ENCODE assay signal across 16 mouse cellular contexts in the genomic region with DNA sequence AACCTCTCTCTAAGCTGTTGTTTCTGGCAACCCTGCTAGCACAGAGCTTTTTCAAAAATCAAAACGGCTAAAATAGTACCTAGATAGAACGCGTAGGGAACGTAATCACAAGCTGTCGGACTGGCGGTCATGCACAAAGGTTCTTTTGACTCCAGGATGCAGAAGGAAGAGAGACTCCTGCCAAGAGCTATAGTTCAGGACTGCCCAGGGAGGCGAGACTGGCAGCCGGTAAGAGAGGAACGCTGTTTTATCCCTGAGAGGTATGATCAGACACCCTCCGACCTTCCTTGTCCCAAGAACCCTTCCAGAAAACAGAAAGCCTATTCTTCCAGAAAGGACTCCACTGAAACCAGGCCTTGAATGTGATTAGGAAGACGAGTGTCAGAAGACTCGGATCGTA. TPM values are rescaled to one million over a fixed set of nuclear protein-coding genes. Genes with fewer than 3 reads are reported as not detected.
DNase-seq lines count a peak whose midpoint lies in the region; ATAC-seq and TF ChIP-seq lines count a peak whose summit lies in the region.
"Had no signal": no experiment of that assay in that cellular context is flagged by ENCODE, and none has a peak within 500 bp of the region (broad histone marks: within the 10 kb centered on the region; RNA-seq: fewer than 3 reads in every experiment).

No protein-coding gene starts in this region.

- no peak overlapping the region for H3K27ac ChIP-seq in hindbrain, embryonic 15.5 days (replicated peaks)
- no peak overlapping the region for H3K27ac ChIP-seq in hindbrain, embryonic 10.5 days
- no peak overlapping the region for H3K27ac ChIP-seq in midbrain, embryonic 16.5 days (ENCODE audit: low read length)
- no peak overlapping the region for H3K27ac ChIP-seq in midbrain, embryonic 14.5 days (replicated peaks; ENCODE audit: low read depth, low read length)
- H3K27ac ChIP-seq in heart, embryonic 15.5 days: peak overlapping the region; percentile 81
- peak overlapping the region; percentile 61 for H3K27ac ChIP-seq in small intestine, adult 2 months (ENCODE audit: insufficient read depth, low read depth, low read length)
- H3K27ac ChIP-seq: forebrain, embryonic 10.5 days; lung, embryonic 15.5 days; midbrain, embryonic 12.5 days had no signal

- H3K4me3 ChIP-seq in hindbrain, embryonic 15.5 days: no peak overlapping the region
- no peak overlapping the region for H3K4me3 ChIP-seq in hindbrain, embryonic 10.5 days
- H3K4me3 ChIP-seq in midbrain, embryonic 16.5 days (ENCODE audit: low read depth, low read length): no peak overlapping the region
- no peak overlapping the region for H3K4me3 ChIP-seq in midbrain, embryonic 14.5 days (replicated peaks; ENCODE audit: low read depth, low read length)
- H3K4me3 ChIP-seq in heart, embryonic 15.5 days: peak overlapping the region; percentile 5; the same call in 1 of the 2 replicates
- H3K4me3 ChIP-seq in small intestine, adult 2 months (ENCODE audit: low read depth, low read length): peak overlapping the region; percentile 29; the same call in 1 of the 2 replicates
- H3K4me3 ChIP-seq: forebrain, embryonic 10.5 days; lung, embryonic 15.5 days; midbrain, embryonic 12.5 days had no signal

- H3K4me1 ChIP-seq in hindbrain, embryonic 15.5 days (replicated peaks): peaks cover 16% of the 10 kb centered on the region
- H3K4me1 ChIP-seq in hindbrain, embryonic 10.5 days (replicated peaks): peaks cover 35% of the 10 kb centered on the region
- peaks cover 12% of the 10 kb centered on the region for H3K4me1 ChIP-seq in midbrain, embryonic 16.5 days (ENCODE audit: control insufficient read depth, insufficient read depth, low read length)
- H3K4me1 ChIP-seq in midbrain, embryonic 14.5 days (ENCODE audit: control insufficient read depth, insufficient read depth, low read length): peaks cover 12% of the 10 kb centered on the region
- peaks cover 29% of the 10 kb centered on the region for H3K4me1 ChIP-seq in heart, embryonic 15.5 days (replicated peaks)
- H3K4me1 ChIP-seq in small intestine, adult 2 months (ENCODE audit: control insufficient read depth, insufficient read depth, insufficient read length, low read length): peaks cover 34% of the 10 kb centered on the region

- peaks cover 8% of the 10 kb centered on the region; the same call in 1 of the 2 replicates for H3K27me3 ChIP-seq in hindbrain, embryonic 15.5 days
- H3K27me3 ChIP-seq in hindbrain, embryonic 10.5 days (ENCODE audit: insufficient read depth, poor library complexity, severe bottlenecking): peaks cover 20% of the 10 kb centered on the region
- peaks cover 2% of the 10 kb centered on the region; the same call in 1 of the 2 replicates for H3K27me3 ChIP-seq in midbrain, embryonic 16.5 days (ENCODE audit: control insufficient read depth, insufficient read depth, low read depth, low read length)
- peaks cover 17% of the 10 kb centered on the region for H3K27me3 ChIP-seq in midbrain, embryonic 14.5 days (ENCODE audit: control insufficient read depth, insufficient read depth, low read length)
- no peaks in the 10 kb centered on the region for H3K27me3 ChIP-seq in heart, embryonic 15.5 days
- no peaks in the 10 kb centered on the region for H3K27me3 ChIP-seq in small intestine, adult 2 months (ENCODE audit: control insufficient read depth, insufficient read depth, low read length)
- H3K27me3 ChIP-seq: lung, embryonic 15.5 days had no signal

- no peak for DNase-seq in hindbrain, embryonic 10.5 days (ENCODE audit: low spot score)
- no peak for DNase-seq in midbrain, embryonic 14.5 days
- DNase-seq: adrenal gland, postnatal 10 days; cerebellum, adult 11 months; kidney, adult 18-20 months; right cerebral cortex, postnatal 4 days had no signal

- peak overlapping the region; percentile 21; the same call in 1 of the 2 replicates for H3K4me2 ChIP-seq in hindbrain, embryonic 15.5 days
- peak overlapping the region; percentile 10; the same call in 1 of the 2 replicates for H3K4me2 ChIP-seq in midbrain, embryonic 16.5 days (ENCODE audit: low read length)
- H3K4me2 ChIP-seq in midbrain, embryonic 14.5 days (ENCODE audit: low read length): no peak overlapping the region
- peak overlapping the region; percentile 30 for H3K4me2 ChIP-seq in heart, embryonic 15.5 days
- H3K4me2 ChIP-seq: lung, embryonic 15.5 days; midbrain, embryonic 12.5 days had no signal

- no peaks in the 10 kb centered on the region for H3K9me3 ChIP-seq in hindbrain, embryonic 15.5 days
- no peaks in the 10 kb centered on the region for H3K9me3 ChIP-seq in hindbrain, embryonic 10.5 days
- H3K9me3 ChIP-seq in midbrain, embryonic 16.5 days (replicated peaks; ENCODE audit: control insufficient read depth, low read length, poor library complexity, severe bottlenecking): no peaks in the 10 kb centered on the region
- H3K9me3 ChIP-seq in midbrain, embryonic 14.5 days (ENCODE audit: control insufficient read depth, low read length): no peaks in the 10 kb centered on the region
- H3K9me3 ChIP-seq in heart, embryonic 15.5 days (replicated peaks): no peaks in the 10 kb centered on the region
- H3K9me3 ChIP-seq: forebrain, embryonic 10.5 days; lung, embryonic 15.5 days; midbrain, embryonic 12.5 days had no signal

- no peak for TF ChIP-seq CTCF in small intestine, adult 2 months (IDR thresholded peaks at IDR 0.05; ENCODE audit: extremely low read depth, insufficient read length, insufficient replicate concordance, low read depth, low read length)

- H3K9ac ChIP-seq in hindbrain, embryonic 15.5 days: no peak overlapping the region
- no peak overlapping the region for H3K9ac ChIP-seq in midbrain, embryonic 16.5 days (ENCODE audit: low read depth, low read length)
- no peak overlapping the region for H3K9ac ChIP-seq in midbrain, embryonic 14.5 days (replicated peaks; ENCODE audit: low read length)
- no peak overlapping the region for H3K9ac ChIP-seq in heart, embryonic 15.5 days
- H3K9ac ChIP-seq: lung, embryonic 15.5 days; midbrain, embryonic 12.5 days had no signal

- 50% methylated on average over 13 of the region's 13 CpGs for WGBS in hindbrain, embryonic 15.5 days
- 63% methylated on average over 13 of the region's 13 CpGs for WGBS in hindbrain, embryonic 10.5 days
- WGBS in midbrain, embryonic 16.5 days: 45% methylated on average over 13 of the region's 13 CpGs
- 63% methylated on average over 13 of the region's 13 CpGs for WGBS in midbrain, embryonic 14.5 days
- WGBS in heart, embryonic 15.5 days: 50% methylated on average over 13 of the region's 13 CpGs
- WGBS in small intestine, adult 2 months: 27% methylated on average over 13 of the region's 13 CpGs

- no peak for TF ChIP-seq POLR2A in small intestine, adult 2 months (IDR thresholded peaks at IDR 0.05; ENCODE audit: low read depth, low read length)

- no peaks in the 10 kb centered on the region for H3K36me3 ChIP-seq in hindbrain, embryonic 15.5 days
- no peaks in the 10 kb centered on the region for H3K36me3 ChIP-seq in hindbrain, embryonic 10.5 days
- H3K36me3 ChIP-seq in midbrain, embryonic 16.5 days (ENCODE audit: control insufficient read depth, insufficient read depth, low read length): no peaks in the 10 kb centered on the region
- H3K36me3 ChIP-seq in midbrain, embryonic 14.5 days (ENCODE audit: control insufficient read depth, insufficient read depth, low read length): no peaks in the 10 kb centered on the region
- no peaks in the 10 kb centered on the region for H3K36me3 ChIP-seq in heart, embryonic 15.5 days
- peaks cover 9% of the 10 kb centered on the region for H3K36me3 ChIP-seq in small intestine, adult 2 months (ENCODE audit: control insufficient read depth, insufficient read depth, low read length)
- H3K36me3 ChIP-seq: forebrain, embryonic 10.5 days; lung, embryonic 15.5 days; midbrain, embryonic 12.5 days had no signal

- ATAC-seq in hindbrain, embryonic 15.5 days (ENCODE audit: low FRiP score, low read depth): no peak
- no peak for ATAC-seq in midbrain, embryonic 16.5 days
- no peak for ATAC-seq in midbrain, embryonic 14.5 days (ENCODE audit: low FRiP score, low TSS enrichment)
- ATAC-seq in heart, embryonic 15.5 days (replicated peaks; ENCODE audit: insufficient number of reproducible peaks, insufficient read depth, low FRiP score, low read depth): no peak
- no peak for ATAC-seq in erythroblast, adult 5-6 weeks (replicated peaks; ENCODE audit: low FRiP score, poor library complexity, severe bottlenecking)

RNA-seq across cellular contexts. Expression of gene Sft2d2, which starts 2.6 kb away (rescaled TPM):
- polyA plus RNA-seq in hindbrain, embryonic 15.5 days (2015; fragmentation: Nextera tagmentation; extraction: Ambion mirVana): 6.8 and 7.3 TPM in 2 replicates
- polyA plus RNA-seq in hindbrain, embryonic 10.5 days (2016; fragmentation: Nextera tagmentation; extraction: Ambion mirVana): 8.9 and 9.4 TPM in 2 replicates
- 5.3 and 5.9 TPM in 2 replicates for polyA plus RNA-seq in midbrain, embryonic 16.5 days (2015; fragmentation: Nextera tagmentation; extraction: Ambion mirVana)
- 4.3 and 6.1 TPM in 2 replicates for polyA plus RNA-seq in midbrain, embryonic 14.5 days (2014; fragmentation: Nextera tagmentation; extraction: Ambion mirVana)
- polyA plus RNA-seq in heart, embryonic 15.5 days (2015; fragmentation: Nextera tagmentation; extraction: Ambion mirVana): 17.3 and 20.6 TPM in 2 replicates
- 44.6 and 85.4 TPM in 2 replicates for polyA plus RNA-seq in small intestine, adult 2 months (2012; rRNA removed)
- 7.9 and 11.5 TPM in 2 replicates for total RNA-seq in erythroblast, adult 5-6 weeks (2015; ENCODE audit: low replicate concordance)
- total RNA-seq in erythroblast, adult 5-6 weeks (2017; ENCODE audit: low replicate concordance): 7.1 and 10.3 TPM in 2 replicates

RNA-seq across cellular contexts. Expression of gene Tbx19, which starts 31.0 kb away (rescaled TPM):
- not detected in 2 replicates for polyA plus RNA-seq in hindbrain, embryonic 15.5 days (2015; fragmentation: Nextera tagmentation; extraction: Ambion mirVana)
- polyA plus RNA-seq in hindbrain, embryonic 10.5 days (2016; fragmentation: Nextera tagmentation; extraction: Ambion mirVana): not detected in 2 replicates
- 0.11 and 0.16 TPM in 2 replicates for polyA plus RNA-seq in midbrain, embryonic 16.5 days (2015; fragmentation: Nextera tagmentation; extraction: Ambion mirVana)
- polyA plus RNA-seq in midbrain, embryonic 14.5 days (2014; fragmentation: Nextera tagmentation; extraction: Ambion mirVana): not detected in 2 replicates
- 0.19 TPM in 1 of 2 replicates, not detected in the other for polyA plus RNA-seq in heart, embryonic 15.5 days (2015; fragmentation: Nextera tagmentation; extraction: Ambion mirVana)
- 0.08 and 0.11 TPM in 2 replicates for polyA plus RNA-seq in small intestine, adult 2 months (2012; rRNA removed)
- not detected in 2 replicates for total RNA-seq in erythroblast, adult 5-6 weeks (2015; ENCODE audit: low replicate concordance)
- not detected in 2 replicates for total RNA-seq in erythroblast, adult 5-6 weeks (2017; ENCODE audit: low replicate concordance)
- total RNA-seq: adrenal gland, postnatal 10 days; layer of hippocampus, adult 18-20 months; left cerebral cortex, postnatal 36 days had no signal
- polyA plus RNA-seq: forebrain, embryonic 10.5 days; midbrain, embryonic 12.5 days had no signal

RNA-seq across cellular contexts. Expression of gene Tiprl, which starts 45.2 kb away (rescaled TPM):
- polyA plus RNA-seq in hindbrain, embryonic 15.5 days (2015; fragmentation: Nextera tagmentation; extraction: Ambion mirVana): 125 and 134 TPM in 2 replicates
- polyA plus RNA-seq in hindbrain, embryonic 10.5 days (2016; fragmentation: Nextera tagmentation; extraction: Ambion mirVana): 97.1 and 98.4 TPM in 2 replicates
- 146 and 160 TPM in 2 replicates for polyA plus RNA-seq in midbrain, embryonic 16.5 days (2015; fragmentation: Nextera tagmentation; extraction: Ambion mirVana)
- 145 and 150 TPM in 2 replicates for polyA plus RNA-seq in midbrain, embryonic 14.5 days (2014; fragmentation: Nextera tagmentation; extraction: Ambion mirVana)
- polyA plus RNA-seq in heart, embryonic 15.5 days (2015; fragmentation: Nextera tagmentation; extraction: Ambion mirVana): 86.6 and 87.5 TPM in 2 replicates
- polyA plus RNA-seq in small intestine, adult 2 months (2012; rRNA removed): 11.3 and 19.2 TPM in 2 replicates
- 3.1 and 10.4 TPM in 2 replicates for total RNA-seq in erythroblast, adult 5-6 weeks (2015; ENCODE audit: low replicate concordance)
- 7.0 and 29.6 TPM in 2 replicates for total RNA-seq in erythroblast, adult 5-6 weeks (2017; ENCODE audit: low replicate concordance)

Comparison
In these comparisons a context has a peak if more than half of its experiments do, and no peak if none do; other contexts are left out.
1. H3K27ac ChIP-seq: peak in heart, embryonic 15.5 days (single experiment) and small intestine, adult 2 months (single experiment); none in hindbrain, embryonic 15.5 days (single experiment), hindbrain, embryonic 10.5 days (single experiment), midbrain, embryonic 16.5 days (single experiment) and midbrain, embryonic 14.5 days (single experiment).
2. H3K4me3 ChIP-seq: peak in heart, embryonic 15.5 days (single experiment) and small intestine, adult 2 months (single experiment); none in hindbrain, embryonic 15.5 days (single experiment), hindbrain, embryonic 10.5 days (single experiment), midbrain, embryonic 16.5 days (single experiment) and midbrain, embryonic 14.5 days (single experiment).